Mouse (Mus musculus) B cell, adult 67 days (primary cell): ENCODE data around the gene S100a2. TPM values are rescaled to one million over a fixed set of nuclear protein-coding genes. Genes with fewer than 3 reads are reported as not detected.

ENCODE experiments used
- total RNA-seq, 2 experiments: library from RNA; stranded (reverse); gene quantifications; 4 replicates each; pipeline ENCODE4 v1.2.4; 2023

S100a2 gene
- not detected for total RNA-seq

DNA sequence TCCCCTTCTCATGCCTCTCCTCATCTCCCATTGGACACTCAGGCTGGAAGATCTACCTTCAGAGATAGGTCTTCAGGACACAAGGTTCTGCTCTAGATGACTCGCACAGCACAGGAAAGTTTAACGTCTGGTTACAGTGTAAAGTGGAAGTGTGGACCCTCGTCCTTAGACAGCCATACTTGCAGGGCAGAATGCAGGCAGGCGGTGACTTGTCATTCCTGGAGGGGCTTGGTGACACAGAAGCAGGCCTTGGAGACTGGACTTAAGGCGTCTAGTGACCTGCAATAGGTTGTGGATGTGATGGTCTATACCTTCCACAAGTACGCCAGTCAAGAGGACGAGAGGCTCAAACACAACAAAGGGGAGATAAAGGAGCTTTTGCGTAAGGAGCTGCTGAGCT is at the start of gene S100a2:
Gene S100a2, plus strand, starts transcription at position 301 of the 400 bp plus-strand sequence.

GRCm38 (mm10) chr3:90560008-90560628 is 29.9 kb upstream of the S100a2 start, which contains the start of gene S100a3:
Gene S100a3 (plus strand): TSS chr3:90560578.

DNA sequence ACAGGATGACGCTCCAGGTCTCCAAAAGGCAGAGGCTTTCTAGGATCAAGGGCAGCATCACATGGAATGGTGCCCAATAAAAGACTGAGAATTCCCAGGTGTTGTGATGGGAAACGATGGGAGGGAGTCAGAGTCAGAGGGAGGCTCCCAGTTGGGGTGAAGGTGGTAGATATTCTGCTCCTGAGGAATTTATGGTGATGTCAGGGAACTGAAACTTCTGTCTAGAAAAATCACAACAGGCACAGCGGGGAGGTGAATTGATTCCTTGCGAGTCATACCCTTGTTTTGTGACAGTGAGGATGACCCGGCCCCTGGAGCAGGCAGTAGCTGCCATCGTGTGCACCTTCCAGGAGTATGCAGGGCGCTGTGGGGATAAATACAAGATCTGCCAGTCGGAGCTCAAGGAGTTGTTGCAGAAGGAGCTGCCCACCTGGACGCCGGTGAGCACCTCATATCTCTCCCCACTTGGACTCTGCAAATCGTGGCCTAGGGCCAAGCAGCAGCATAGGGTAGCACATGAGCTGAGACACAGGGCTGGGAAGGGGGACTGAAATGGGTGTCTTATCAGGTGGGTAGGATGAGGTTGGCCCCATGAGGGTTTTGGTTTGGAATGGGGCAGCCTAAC is 11.6 kb downstream of the S100a2 start, which contains the start of gene Gm42674:
Gene Gm42674, plus strand, starts transcription at position 419 of the 625 bp plus-strand sequence.

DNA sequence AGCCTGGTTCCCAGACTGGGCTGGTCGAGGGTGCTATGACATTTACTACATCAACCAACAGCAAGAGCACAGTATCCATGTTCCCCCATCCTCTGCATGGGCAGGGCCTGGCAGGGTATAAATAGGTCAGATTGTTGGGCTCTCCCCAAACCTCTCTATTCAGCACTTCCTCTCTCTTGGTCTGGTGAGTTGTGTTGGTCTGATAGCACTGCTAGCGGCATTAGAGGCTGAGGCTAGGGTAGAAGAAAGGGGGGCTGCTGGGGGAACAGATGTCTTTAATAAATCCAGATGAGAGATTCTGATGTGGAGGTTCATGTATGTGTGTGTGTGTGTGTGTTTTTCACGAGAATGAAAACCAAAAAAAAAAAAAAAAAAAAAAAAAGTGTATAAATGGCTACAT is 13.6 kb downstream of the S100a2 start, which contains the start of gene S100a4:
Gene S100a4, plus strand, starts transcription at position 149 of the 400 bp plus-strand sequence.

DNA sequence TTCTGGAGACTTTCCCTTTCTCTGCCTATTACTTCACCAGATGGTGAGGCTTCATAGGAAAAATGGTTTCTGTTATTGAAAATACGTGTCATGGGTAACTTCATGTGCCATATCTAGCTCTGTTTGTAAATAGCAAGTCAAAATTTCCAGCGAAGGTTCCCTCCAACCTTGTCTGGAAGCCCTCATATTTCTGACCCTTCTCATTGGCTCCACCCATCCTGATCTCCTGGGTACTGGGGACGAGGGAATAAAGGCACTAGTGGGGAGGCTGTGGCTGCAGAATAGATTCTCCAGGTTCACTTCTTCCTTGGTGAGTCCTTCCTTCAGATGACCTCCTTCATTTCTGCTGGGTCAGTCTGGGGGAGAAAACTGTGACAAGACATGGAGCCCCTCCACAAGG is 18.2 kb downstream of the S100a2 start, which contains the start of gene S100a5:
Gene S100a5, plus strand, starts transcription at position 301 of the 400 bp plus-strand sequence.

GRCm38 (mm10) chr3:90612728-90613291 is 22.8 kb downstream of the S100a2 start, which contains the start of gene S100a6:
Gene S100a6 (plus strand): TSS chr3:90612882.

Other genes with a start within 250 kb of the S100a2 start
- 1 to 10 TPM; 1.4 to 3.3 TPM for gene Slc27a3, start 200.3 kb upstream of the S100a2 start, total RNA-seq
- 10 to 100 TPM; 60.8 to 63.6 TPM for gene Ints3, start 156.6 kb upstream of the S100a2 start, total RNA-seq
- gene Npr1, start 124.4 kb upstream of the S100a2 start, total RNA-seq = not detected
- 10 to 100 TPM; 93.4 to 97.9 TPM for gene Ilf2, start 114.1 kb upstream of the S100a2 start, total RNA-seq
- 10 to 100 TPM; 63.2 to 64.4 TPM for gene Snapin, start 99.2 kb upstream of the S100a2 start, total RNA-seq
- gene Chtop, start 80.7 kb upstream of the S100a2 start, total RNA-seq = 100 to 1,000 TPM; 198 to 203 TPM
- not detected for gene S100a1, start 75.9 kb upstream of the S100a2 start, total RNA-seq
- gene S100a13, start 75.8 kb upstream of the S100a2 start, total RNA-seq = 10 to 100 TPM; 18.4 to 23.5 TPM
- gene S100a14, start 63.4 kb upstream of the S100a2 start, total RNA-seq = 1 to 10 TPM in 1 of 2 experiments, under 1 TPM in 1; 0.70 to 1.2 TPM
- gene S100a16, start 53.0 kb upstream of the S100a2 start, total RNA-seq = not detected
- not detected for gene S100a3, start 29.7 kb upstream of the S100a2 start, total RNA-seq
- gene Gm42674, start 11.7 kb downstream of the S100a2 start, total RNA-seq = not detected
- 10 to 100 TPM; 51.9 to 57.1 TPM for gene S100a4, start 13.5 kb downstream of the S100a2 start, total RNA-seq
- 1 to 10 TPM; 5.2 to 5.4 TPM for gene S100a5, start 18.3 kb downstream of the S100a2 start, total RNA-seq
- gene S100a6, start 22.6 kb downstream of the S100a2 start, total RNA-seq = 100 to 1,000 TPM in 1 of 2 experiments, 10 to 100 TPM in 1; 78.7 to 101 TPM
- gene S100a7a, start 63.8 kb downstream of the S100a2 start, total RNA-seq = not detected
- 10 to 100 TPM in 1 of 2 experiments, 1 to 10 TPM in 1; 6.8 to 14.3 TPM for gene S100a8, start 78.7 kb downstream of the S100a2 start, total RNA-seq
- 10 to 100 TPM in 1 of 2 experiments, 1 to 10 TPM in 1; 9.6 to 10.5 TPM for gene S100a9, start 105.5 kb downstream of the S100a2 start, total RNA-seq
- gene Pglyrp4, start 136.7 kb downstream of the S100a2 start, total RNA-seq = not detected
- not detected for gene Gm5849, start 187.6 kb downstream of the S100a2 start, total RNA-seq